Mouse (Mus musculus) frontal cortex, adult 2 months (tissue): ENCODE data around the gene Plk3. TPM values are rescaled to one million over a fixed set of nuclear protein-coding genes. Genes with fewer than 3 reads are reported as not detected.
"Not testable (repeated sequence)": the region's sequence is repeated elsewhere in the genome, so short reads cannot be mapped to it uniquely, and the experiment has no call there.

Experiments used
- DNase-seq, 2 experiments: peaks; one replicate each; pipeline ENCODE4 v3.0.0; 2022; ENCODE audit warnings: low spot score in 1 of 2; ENCODE audit errors: extremely low spot score in 1 of 2
- polyA plus RNA-seq: library from polyadenylated mRNA; depleted of rRNA; stranded (reverse); fragments of >200 nt; gene quantifications from 2 replicates; pipeline ENCODE4 v1.2.3, GENCODE M21; 2012; rRNA removed

Plk3 gene
- polyA plus RNA-seq: 11.2 and 15.6 TPM in 2 replicates

DNA sequence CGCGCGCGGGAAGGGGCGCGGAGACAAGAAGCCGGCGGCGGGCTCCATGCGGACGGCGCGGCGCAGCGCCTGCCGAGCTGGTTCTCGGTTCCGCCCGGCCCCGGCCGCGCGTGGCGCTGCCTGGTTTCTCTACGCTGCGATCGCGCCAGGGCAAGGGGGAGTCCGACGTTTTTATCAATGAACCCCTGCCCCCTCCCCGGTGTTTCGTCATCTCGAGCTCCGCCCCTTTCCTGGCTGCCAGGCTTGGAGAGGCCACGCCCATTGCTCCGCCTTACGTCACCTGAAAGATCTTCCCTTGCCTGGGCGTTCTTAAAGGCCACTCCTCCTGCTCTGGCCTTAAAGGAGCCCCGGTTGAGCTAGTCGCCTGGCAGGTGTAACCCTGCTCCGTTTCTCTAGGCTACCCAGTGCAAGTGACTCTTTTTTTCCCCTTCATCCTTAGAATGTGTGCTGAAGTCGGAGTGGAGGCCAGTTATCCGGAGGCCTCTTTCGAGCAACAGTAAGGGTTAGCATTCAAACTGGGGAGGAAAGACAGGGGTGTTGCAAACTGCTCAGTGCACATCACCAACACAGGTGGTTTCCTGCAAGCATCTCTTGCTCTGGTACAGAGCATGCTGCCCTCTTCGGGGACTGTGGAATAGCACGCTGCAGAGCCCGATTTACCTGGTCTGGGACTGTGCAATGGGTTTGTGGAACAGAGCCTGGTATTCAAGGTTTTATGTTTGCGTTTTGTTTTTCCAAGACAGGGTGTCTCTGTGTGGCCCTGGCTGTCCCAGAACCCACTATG, at the start of gene Plk3:
Gene Plk3 (minus strand): TSS at position 147 of the 784 bp plus-strand sequence.
- DNase-seq: peak; percentile 95 to 99

GRCm38 (mm10) chr4:117182759-117183096, 49.0 kb upstream of the Plk3 start:
- not testable (repeated sequence) for DNase-seq

GRCm38 (mm10) chr4:117181863-117182758, 48.3 kb upstream of the Plk3 start, which contains the start of gene Kif2c:
TSS of gene Kif2c (minus strand) at chr4:117182639.
- DNase-seq: peak; percentile 81 to 96

- DNase-seq: no peak
Observed at GRCm38 (mm10) chr4:117169936-117170335, 36.2 kb upstream of the Plk3 start.

DNA sequence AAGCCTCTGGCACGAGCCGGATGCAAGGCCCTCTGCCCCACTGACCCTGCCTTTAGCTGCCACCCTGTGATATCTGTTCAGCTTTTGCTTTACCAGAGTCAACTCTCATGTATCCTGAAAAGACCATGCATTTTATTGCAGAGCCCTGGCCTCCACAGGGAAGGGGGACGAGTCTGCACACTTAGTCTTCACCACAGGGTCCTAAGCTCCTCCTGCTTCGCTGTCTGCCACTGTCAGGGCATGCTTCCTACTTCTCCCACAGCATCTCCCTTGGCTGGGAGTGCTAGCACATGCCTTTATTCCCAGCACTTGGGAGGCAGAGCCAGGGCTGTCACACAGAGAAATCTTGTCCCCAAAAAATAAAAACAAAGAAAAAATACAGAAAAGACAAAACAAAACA, 27.4 kb upstream of the Plk3 start:
- no peak for DNase-seq

DNA sequence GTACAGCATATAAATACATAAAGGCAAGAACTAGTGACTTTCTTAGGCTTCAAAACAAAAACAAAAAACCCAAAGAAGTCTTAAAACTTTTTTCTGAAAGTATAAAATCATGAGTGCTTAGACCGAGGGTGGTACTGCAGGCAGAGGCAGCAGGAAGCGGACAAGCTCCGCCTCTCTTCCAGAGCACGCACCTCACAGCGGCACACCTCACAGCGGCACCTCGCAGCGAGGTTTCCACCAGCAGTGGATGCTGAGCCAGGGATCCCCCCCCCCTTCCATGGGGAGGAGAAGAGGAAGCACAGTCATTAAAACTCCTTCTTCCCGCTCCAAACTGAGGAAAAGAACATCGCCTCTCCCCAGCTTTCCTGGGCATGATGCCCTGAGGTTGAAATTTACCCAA, 25.9 kb upstream of the Plk3 start:
- no peak for DNase-seq

GRCm38 (mm10) chr4:117156372-117156771, 22.6 kb upstream of the Plk3 start:
- no peak for DNase-seq

DNA sequence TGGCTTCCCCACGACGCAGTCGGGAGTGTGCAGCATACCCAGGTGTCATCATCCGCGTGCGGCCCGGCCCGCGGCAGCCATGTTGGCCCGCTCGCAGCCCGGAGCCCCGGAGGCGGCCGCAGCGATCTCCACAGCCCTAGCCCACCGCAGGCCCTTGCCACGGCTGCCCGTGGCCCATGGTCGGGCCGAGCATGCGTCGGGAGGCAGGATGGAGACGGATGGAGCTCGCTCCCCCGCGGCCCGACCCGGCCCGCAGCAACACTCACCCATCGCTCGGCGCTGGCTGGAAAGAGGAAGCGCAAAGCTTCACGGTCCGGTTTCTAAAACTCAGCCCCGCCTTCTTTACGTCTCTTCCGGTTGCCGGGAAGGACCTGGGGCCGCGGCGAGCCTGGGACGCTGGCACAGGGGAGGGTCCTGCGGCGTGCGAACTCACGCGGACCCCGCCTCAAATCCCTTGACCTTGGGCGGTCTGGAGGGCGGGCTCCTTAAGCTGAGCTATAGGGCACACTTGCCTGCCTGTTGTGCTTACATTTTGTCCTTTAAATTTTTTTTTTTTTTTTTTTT, 22.1 kb upstream of the Plk3 start, which contains the start of gene Rps8:
Gene Rps8 (minus strand): TSS at position 452 of the 564 bp plus-strand sequence.
- DNase-seq: peak; percentile 78 to 89

GRCm38 (mm10) chr4:117155020-117155791, 21.4 kb upstream of the Plk3 start:
- no peak for DNase-seq

DNA sequence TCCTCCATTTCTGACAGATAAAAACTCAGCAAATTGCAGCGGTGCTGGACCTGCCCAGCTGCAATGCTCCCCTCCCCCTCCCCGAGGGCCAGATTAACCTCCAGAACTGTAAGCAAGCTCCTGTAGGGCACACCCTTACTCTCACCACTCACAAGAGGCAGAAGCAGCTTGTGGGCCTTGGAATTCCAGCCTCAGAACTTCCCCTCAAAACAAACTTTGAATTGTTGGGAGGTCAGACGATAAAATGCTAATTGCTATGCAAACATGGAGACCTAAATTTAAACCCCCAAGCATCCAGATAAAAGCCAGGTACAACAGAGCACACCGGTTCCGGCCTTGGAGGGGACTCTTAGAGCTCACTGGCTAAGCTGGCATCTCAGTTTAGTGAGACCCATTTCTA, 19.0 kb upstream of the Plk3 start:
- DNase-seq: no peak

GRCm38 (mm10) chr4:117151416-117151815, 17.7 kb upstream of the Plk3 start:
- no peak for DNase-seq

DNA sequence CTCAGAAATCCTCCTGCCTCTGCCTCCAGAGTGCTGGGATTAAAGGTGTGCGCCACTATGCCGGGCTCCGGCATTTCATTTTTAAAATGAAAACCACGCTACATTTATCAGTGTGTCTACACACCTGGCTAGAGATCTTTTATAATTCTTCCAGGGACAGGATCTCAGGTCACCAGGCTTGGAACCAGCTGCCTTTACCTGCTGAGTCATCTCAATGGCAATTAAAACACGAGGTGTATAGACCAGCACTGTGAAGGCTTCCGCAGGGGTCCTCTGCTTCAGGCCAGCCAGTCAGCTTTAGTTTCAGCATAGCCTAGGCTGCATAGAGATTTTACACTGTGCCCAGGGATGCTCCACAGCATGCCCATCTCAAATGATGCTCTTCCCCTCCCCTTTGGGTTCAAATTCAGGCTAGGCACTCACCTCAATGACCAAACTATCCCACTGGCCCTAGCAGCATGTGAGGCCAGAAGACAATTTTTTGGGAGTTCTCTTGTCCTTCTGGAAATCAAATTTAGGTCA, 16.5 kb upstream of the Plk3 start:
- no peak for DNase-seq

GRCm38 (mm10) chr4:117149291-117150211, 15.8 kb upstream of the Plk3 start:
- DNase-seq: no peak

DNA sequence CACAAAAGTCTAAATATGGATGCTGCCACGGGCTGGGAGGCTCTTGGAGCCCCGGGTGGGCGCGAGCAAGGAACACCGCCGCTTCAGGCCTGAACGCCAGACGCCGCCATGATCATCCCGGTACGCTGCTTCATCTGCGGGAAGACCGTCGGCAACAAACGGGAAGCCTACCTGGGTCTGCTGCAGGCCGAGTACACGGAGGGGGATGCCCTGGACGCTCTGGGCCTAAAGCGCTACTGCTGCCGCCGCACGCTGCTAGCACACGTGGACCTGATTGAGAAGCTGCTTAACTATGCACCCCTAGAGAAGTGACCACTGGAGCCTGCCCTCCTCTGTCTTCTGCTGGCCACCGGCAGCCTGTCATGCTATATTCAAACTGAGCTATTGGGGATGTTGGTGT, 15.1 kb upstream of the Plk3 start:
- DNase-seq: no peak

DNA sequence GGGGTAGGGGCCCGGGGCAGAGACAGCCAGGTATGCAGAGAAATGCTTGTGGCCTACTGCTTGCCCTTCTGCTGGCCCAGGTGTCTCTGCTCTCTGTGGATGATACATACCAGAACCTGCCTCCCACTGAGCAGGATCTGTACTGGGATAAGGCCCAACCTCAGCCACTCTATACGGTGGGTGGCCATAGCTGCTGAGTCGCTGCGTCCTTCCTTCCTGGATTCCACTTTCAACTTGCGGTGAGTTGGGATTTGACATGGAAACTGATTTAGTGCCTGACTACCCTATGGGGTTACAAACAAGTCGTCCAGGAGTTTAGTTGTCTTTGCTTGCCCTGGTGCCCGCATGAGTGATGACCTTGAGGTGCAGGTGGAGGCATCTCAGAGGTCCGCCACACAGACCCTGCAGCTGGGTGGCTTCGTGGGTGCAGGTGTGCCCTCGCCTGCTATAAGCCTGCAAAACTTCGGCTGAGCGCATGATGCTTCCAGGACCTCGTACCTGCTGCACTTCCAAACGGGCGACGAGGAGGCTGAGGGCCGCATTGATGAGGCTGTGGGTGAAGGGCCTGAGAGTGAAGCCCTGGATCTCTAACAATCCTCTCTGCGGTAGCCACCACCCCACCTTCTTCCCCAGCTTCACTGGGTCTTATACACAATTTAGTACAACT, 14.4 kb upstream of the Plk3 start:
- no peak for DNase-seq

- DNase-seq: peak in 1 of 2 experiments; percentile 89
Observed at GRCm38 (mm10) chr4:117146176-117146575, 12.4 kb upstream of the Plk3 start.

DNA sequence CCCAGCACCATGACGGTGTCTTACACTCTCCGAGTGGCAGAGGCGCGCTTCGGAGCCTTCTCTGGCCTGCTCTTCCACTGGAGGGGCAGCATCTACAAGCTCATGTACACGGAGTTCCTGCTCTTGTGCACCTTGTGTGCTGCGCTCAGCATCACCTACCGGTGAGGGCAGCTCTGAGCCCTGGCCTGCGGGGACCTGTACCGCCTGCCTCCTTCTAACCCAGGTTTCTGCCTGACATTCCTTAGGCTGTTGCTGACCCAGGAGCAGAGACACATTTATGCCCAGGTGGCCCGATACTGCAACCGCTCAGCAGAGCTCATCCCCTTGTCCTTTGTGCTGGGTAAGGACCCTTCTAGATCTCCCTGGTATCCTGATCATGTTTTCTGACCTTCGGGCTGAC, 11.5 kb upstream of the Plk3 start:
- no peak for DNase-seq

DNA sequence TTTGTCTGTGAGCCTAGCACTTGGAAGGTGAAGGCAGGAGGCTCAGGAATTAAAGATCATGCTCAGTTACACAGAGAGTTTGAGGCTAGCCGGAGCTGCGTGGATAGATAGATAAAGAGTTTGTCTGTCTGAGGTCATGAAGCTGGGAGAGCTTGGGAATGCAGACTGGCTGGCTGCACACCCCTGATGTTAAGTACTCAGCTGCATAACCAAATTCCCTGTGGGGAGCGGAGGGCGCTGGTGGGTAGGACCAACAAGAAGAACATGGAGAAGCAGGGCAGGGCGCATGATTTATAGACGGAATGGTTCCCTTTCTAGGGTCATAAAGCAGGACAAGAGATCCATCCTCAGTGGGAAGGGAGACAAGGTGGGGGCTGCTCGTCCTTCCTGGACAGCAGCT, 9.3 kb upstream of the Plk3 start:
- no peak for DNase-seq

DNA sequence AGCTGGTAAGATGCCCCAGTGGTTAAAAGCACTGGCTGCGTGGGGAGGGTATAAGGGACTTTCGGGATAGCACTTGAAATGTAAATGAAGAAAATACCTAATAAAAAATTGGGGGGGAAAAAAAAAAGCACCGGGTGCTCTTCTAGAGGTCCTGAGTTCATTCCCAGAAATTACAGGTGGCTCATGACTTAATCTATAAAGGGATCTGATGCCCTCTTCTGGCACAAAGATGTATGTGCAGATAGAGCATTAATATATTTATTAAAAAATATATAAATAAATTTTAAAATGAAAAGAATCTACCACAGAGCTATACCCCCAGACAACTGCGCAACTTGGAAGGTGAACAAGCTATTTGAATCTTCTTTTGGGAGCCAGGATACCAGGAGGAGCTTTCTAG, 6.8 kb upstream of the Plk3 start:
- DNase-seq: no peak
